Mouse (Mus musculus) monocyte, adult 5-6 weeks (primary cell): ENCODE results near the gene Sh3d21. TPM values are rescaled to one million over a fixed set of nuclear protein-coding genes. Genes with fewer than 3 reads are reported as not detected.
"Not testable (repeated sequence)": the region's sequence is repeated elsewhere in the genome, so short reads cannot be mapped to it uniquely, and the experiment has no call there.

Source experiments
- ATAC-seq: fragments of 153-309, 156-312 bp; replicated peaks from 2 replicates; pipeline ENCODE4 v1.8.0; 2017; ENCODE audit warnings: mild to moderate bottlenecking; ENCODE audit not compliant: low TSS enrichment, insufficient number of reproducible peaks, severe bottlenecking, poor library complexity, low FRiP score
- total RNA-seq: library from RNA; stranded (forward); fragments of 200-1000, 200-491, 200-594 nt; gene quantifications from 3 replicates; pipeline ENCODE4 v1.2.3, GENCODE M21; 2017

Gene Sh3d21
- total RNA-seq, 1 experiment from 2014 or later: not detected

- not testable (repeated sequence) for ATAC-seq
These were observed 12.7 kb upstream of the Sh3d21 start for GRCm38 (mm10) chr4:126175980-126176379.

GRCm38 (mm10) chr4:126173800-126174199 lies 10.5 kb upstream of the Sh3d21 start:
- ATAC-seq: no peak

- not testable (repeated sequence) for ATAC-seq
These were observed 7.4 kb upstream of the Sh3d21 start for GRCm38 (mm10) chr4:126170737-126171136.

GRCm38 (mm10) chr4:126168851-126169250 lies 5.6 kb upstream of the Sh3d21 start:
- ATAC-seq: no peak

- no peak for ATAC-seq
These were observed 2.8 kb upstream of the Sh3d21 start for GRCm38 (mm10) chr4:126166084-126166483.

GRCm38 (mm10) chr4:126165092-126165491 lies 1.8 kb upstream of the Sh3d21 start:
- not testable (repeated sequence) for ATAC-seq

GRCm38 (mm10) chr4:126163685-126164084 lies 394 bp upstream of the Sh3d21 start:
- no peak for ATAC-seq

- peak; percentile 83 for ATAC-seq
These were observed 686 bp downstream of the Sh3d21 start for GRCm38 (mm10) chr4:126162544-126163066.

- no peak for ATAC-seq
These were observed 1.3 kb downstream of the Sh3d21 start for GRCm38 (mm10) chr4:126161986-126162385.

GRCm38 (mm10) chr4:126161456-126161855 lies 1.8 kb downstream of the Sh3d21 start:
- no peak for ATAC-seq

- no peak for ATAC-seq
These were observed 2.3 kb downstream of the Sh3d21 start for GRCm38 (mm10) chr4:126160981-126161380.

- no peak for ATAC-seq
These were observed 3.8 kb downstream of the Sh3d21 start for GRCm38 (mm10) chr4:126159455-126159854.

GRCm38 (mm10) chr4:126157562-126157961 lies 5.7 kb downstream of the Sh3d21 start:
- no peak for ATAC-seq

- ATAC-seq: 0 out of 2 replicates have a peak, but pooled peaks have one; percentile 33
These were observed 6.7 kb downstream of the Sh3d21 start for GRCm38 (mm10) chr4:126156617-126157016.

GRCm38 (mm10) chr4:126155869-126156268 lies 7.4 kb downstream of the Sh3d21 start:
- no peak for ATAC-seq

- ATAC-seq: no peak
These were observed 8.1 kb downstream of the Sh3d21 start for GRCm38 (mm10) chr4:126155183-126155582.

- ATAC-seq: no peak
These were observed 10.4 kb downstream of the Sh3d21 start for GRCm38 (mm10) chr4:126152864-126153263.

GRCm38 (mm10) chr4:126151701-126152440 lies 11.4 kb downstream of the Sh3d21 start:
- ATAC-seq: no peak

GRCm38 (mm10) chr4:126150949-126151320 lies 12.4 kb downstream of the Sh3d21 start:
- ATAC-seq: no peak

GRCm38 (mm10) chr4:126150297-126150948 lies 12.9 kb downstream of the Sh3d21 start:
- ATAC-seq: no peak
